ENCODE assay signal across 10 mouse cellular contexts in the genomic region with DNA sequence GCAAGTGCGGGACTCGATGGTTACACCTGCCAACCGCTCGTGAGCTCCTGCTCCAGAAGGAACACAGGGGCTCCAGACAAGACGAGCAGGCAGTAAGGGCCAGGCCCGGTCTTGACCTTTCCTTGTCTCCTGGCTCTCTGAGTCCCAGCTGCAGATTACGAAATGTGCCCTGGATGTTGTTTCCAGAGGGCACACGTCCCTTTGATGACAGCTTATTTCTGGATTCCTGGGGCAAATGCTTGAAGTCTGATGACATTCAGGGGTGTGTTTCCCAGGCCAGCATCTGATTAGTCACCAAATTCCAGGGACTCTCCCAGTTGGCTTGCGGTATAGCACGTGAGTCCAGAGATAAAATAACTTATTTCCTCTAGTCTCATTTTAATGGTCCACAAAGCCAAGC.
DNase-seq lines count a peak whose midpoint lies in the region; ATAC-seq and TF ChIP-seq lines count a peak whose summit lies in the region.
"Had no signal": no experiment of that assay in that cellular context is flagged by ENCODE, and none has a peak within 500 bp of the region (broad histone marks: within the 10 kb centered on the region; RNA-seq: fewer than 3 reads in every experiment).

No protein-coding gene starts in this region.

- DNase-seq in hindbrain, postnatal 0 days (ENCODE audit: low spot score) = no peak
- DNase-seq in adrenal gland, postnatal 10 days = peak; percentile 78
- DNase-seq in lung, postnatal 0 days (ENCODE audit: low spot score) = peak; percentile 94
- no peak for DNase-seq in layer of hippocampus, adult 9-11 months
- no peak for DNase-seq in left cerebral cortex, postnatal 4 days
- no peak for DNase-seq in frontal cortex, postnatal 10 days (ENCODE audit: low spot score in 2 of 2)
- DNase-seq: layer of hippocampus, postnatal 36 days had no signal

- peak overlapping the region; percentile 63; the same call in 1 of the 2 replicates for H3K27ac ChIP-seq in hindbrain, postnatal 0 days
- no peak overlapping the region for H3K27ac ChIP-seq in hindbrain, embryonic 13.5 days
- H3K27ac ChIP-seq in heart, embryonic 14.5 days (replicated peaks in 1 of 2; ENCODE audit: control insufficient read depth in 1 of 2, insufficient read depth in 1 of 2, low read depth in 2 of 2, low read length in 2 of 2) = peak overlapping the region; percentile 81 to 88
- peak overlapping the region; percentile 43 for H3K27ac ChIP-seq in lung, postnatal 0 days (ENCODE audit: low read length)
- H3K27ac ChIP-seq: neural tube, embryonic 12.5 days had no signal

- no peak for ATAC-seq in hindbrain, postnatal 0 days
- ATAC-seq in hindbrain, embryonic 13.5 days (ENCODE audit: low FRiP score) = no peak
- peak; percentile 45; the same call in 1 of the 2 replicates for ATAC-seq in heart, embryonic 14.5 days (ENCODE audit: insufficient number of reproducible peaks, insufficient read depth, low FRiP score, low read depth)
- ATAC-seq in lung, postnatal 0 days = peak; percentile 92

- H3K9ac ChIP-seq in hindbrain, postnatal 0 days (replicated peaks; ENCODE audit: low read length) = no peak overlapping the region
- no peak overlapping the region for H3K9ac ChIP-seq in hindbrain, embryonic 13.5 days
- no peak overlapping the region for H3K9ac ChIP-seq in heart, embryonic 14.5 days (ENCODE audit: low read length)
- no peak overlapping the region for H3K9ac ChIP-seq in lung, postnatal 0 days (replicated peaks; ENCODE audit: low read depth)
- H3K9ac ChIP-seq: neural tube, embryonic 12.5 days had no signal

- no peaks in the 10 kb centered on the region for H3K36me3 ChIP-seq in hindbrain, postnatal 0 days (ENCODE audit: insufficient read depth, low read length)
- H3K36me3 ChIP-seq in hindbrain, embryonic 13.5 days = no peaks in the 10 kb centered on the region
- no peaks in the 10 kb centered on the region for H3K36me3 ChIP-seq in heart, embryonic 14.5 days (ENCODE audit: control insufficient read depth, insufficient read depth, low read length)
- H3K36me3 ChIP-seq in lung, postnatal 0 days (ENCODE audit: insufficient read depth, low read length) = no peaks in the 10 kb centered on the region
- H3K36me3 ChIP-seq: neural tube, embryonic 12.5 days had no signal

- H3K9me3 ChIP-seq in hindbrain, postnatal 0 days (ENCODE audit: low read length) = no peaks in the 10 kb centered on the region
- no peaks in the 10 kb centered on the region for H3K9me3 ChIP-seq in hindbrain, embryonic 13.5 days
- no peaks in the 10 kb centered on the region for H3K9me3 ChIP-seq in heart, embryonic 14.5 days (ENCODE audit: control insufficient read depth, low read length)
- no peaks in the 10 kb centered on the region for H3K9me3 ChIP-seq in lung, postnatal 0 days (ENCODE audit: low read length)
- H3K9me3 ChIP-seq: neural tube, embryonic 12.5 days had no signal

- 53% methylated on average over 10 of the region's 10 CpGs for WGBS in hindbrain, postnatal 0 days
- 64% methylated on average over 10 of the region's 10 CpGs for WGBS in hindbrain, embryonic 13.5 days
- WGBS in heart, embryonic 14.5 days = 15% methylated on average over 10 of the region's 10 CpGs
- WGBS in lung, postnatal 0 days = 21% methylated on average over 10 of the region's 10 CpGs

- no peak for TF ChIP-seq CTCF in hindbrain, postnatal 0 days (IDR thresholded peaks at IDR 0.05; ENCODE audit: low read depth)
- no peak for TF ChIP-seq CTCF in lung, postnatal 0 days (IDR thresholded peaks at IDR 0.05)

- peak; percentile 97 for TF ChIP-seq EP300 in lung, postnatal 0 days (IDR thresholded peaks at IDR 0.05)

- no peaks in the 10 kb centered on the region for H3K27me3 ChIP-seq in hindbrain, postnatal 0 days (ENCODE audit: insufficient read depth, low read length)
- no peaks in the 10 kb centered on the region for H3K27me3 ChIP-seq in hindbrain, embryonic 13.5 days
- H3K27me3 ChIP-seq in heart, embryonic 14.5 days (ENCODE audit: control insufficient read depth, insufficient read depth, low read length) = no peaks in the 10 kb centered on the region
- H3K27me3 ChIP-seq in lung, postnatal 0 days (replicated peaks; ENCODE audit: insufficient read depth, low read length) = no peaks in the 10 kb centered on the region
- H3K27me3 ChIP-seq: neural tube, embryonic 12.5 days had no signal

- intact Hi-C loops in left cerebral cortex, postnatal 4 days (cut with DNase I) = no loop called here

- no peaks in the 10 kb centered on the region; the same call in 1 of the 2 replicates for H3K4me1 ChIP-seq in hindbrain, postnatal 0 days (ENCODE audit: insufficient read depth, low read length)
- H3K4me1 ChIP-seq in hindbrain, embryonic 13.5 days (replicated peaks) = peaks cover 13% of the 10 kb centered on the region
- peaks cover 42 to 77% of the 10 kb centered on the region in 2 experiments for H3K4me1 ChIP-seq in heart, embryonic 14.5 days (ENCODE audit: control insufficient read depth in 2 of 2, insufficient read depth in 2 of 2, low read length in 2 of 2)
- H3K4me1 ChIP-seq in lung, postnatal 0 days (ENCODE audit: insufficient read depth, low read depth, low read length) = no peaks in the 10 kb centered on the region
- H3K4me1 ChIP-seq: neural tube, embryonic 12.5 days had no signal

- H3K4me2 ChIP-seq in hindbrain, postnatal 0 days (ENCODE audit: low read depth, low read length) = no peak overlapping the region
- H3K4me2 ChIP-seq in hindbrain, embryonic 13.5 days = no peak overlapping the region
- peak overlapping the region; percentile 38 for H3K4me2 ChIP-seq in heart, embryonic 14.5 days (ENCODE audit: low read length)
- no peak overlapping the region for H3K4me2 ChIP-seq in lung, postnatal 0 days (replicated peaks; ENCODE audit: low read depth, low read length)
- H3K4me2 ChIP-seq: neural tube, embryonic 12.5 days had no signal

- no peak overlapping the region for H3K4me3 ChIP-seq in hindbrain, postnatal 0 days (ENCODE audit: low read length)
- H3K4me3 ChIP-seq in hindbrain, embryonic 13.5 days = no peak overlapping the region
- H3K4me3 ChIP-seq in heart, embryonic 14.5 days (ENCODE audit: control insufficient read depth in 1 of 2, insufficient read depth in 1 of 2, low read depth in 1 of 2, low read length in 2 of 2) = no peak overlapping the region
- H3K4me3 ChIP-seq in lung, postnatal 0 days (ENCODE audit: low read depth, low read length) = no peak overlapping the region
- H3K4me3 ChIP-seq: neural tube, embryonic 12.5 days had no signal

Comparison
In these comparisons a context has a peak if more than half of its experiments do, and no peak if none do; other contexts are left out.
1. ATAC-seq: peak in heart, embryonic 14.5 days (single experiment) and lung, postnatal 0 days (single experiment); none in hindbrain, postnatal 0 days (single experiment) and hindbrain, embryonic 13.5 days (single experiment).
2. DNase-seq: peak in adrenal gland, postnatal 10 days (single experiment) and lung, postnatal 0 days (single experiment); none in hindbrain, postnatal 0 days (single experiment), layer of hippocampus, adult 9-11 months (single experiment), left cerebral cortex, postnatal 4 days (single experiment) and frontal cortex, postnatal 10 days (0 of 2).